Mouse (Mus musculus): ENCODE measurements around the gene Dnmt3a. TPM values are rescaled to one million over a fixed set of nuclear protein-coding genes. Genes with fewer than 3 reads are reported as not detected.

The Dnmt3a gene
- total RNA-seq (2022): 10 to 100 TPM; 46.0 to 59.4 (median 50.9) TPM

DNA sequence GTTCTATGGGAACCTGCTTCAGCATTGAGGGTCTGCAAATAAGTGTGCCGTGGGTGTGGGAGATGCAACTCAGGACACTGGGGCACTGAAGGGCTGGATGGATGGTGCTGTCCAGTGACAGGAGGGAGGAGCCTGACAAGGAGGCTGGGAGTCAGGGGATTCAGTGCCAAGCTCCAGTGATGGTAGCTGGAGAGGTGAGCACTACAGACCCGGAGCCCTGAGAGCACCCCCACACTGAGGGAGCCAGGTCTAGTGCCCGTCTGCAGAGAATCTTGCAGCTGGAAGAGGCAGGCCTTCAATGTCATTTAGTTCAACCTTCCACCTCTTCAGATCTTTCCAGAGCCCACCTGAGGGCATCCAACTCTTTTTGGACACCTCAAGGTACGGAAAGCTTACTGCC, at the start of gene Dnmt3a:
Gene Dnmt3a (plus strand): TSS at position 156 of the 400 bp plus-strand sequence.
- no peak for DNase-seq (ENCODE audit: low spot score)

DNA sequence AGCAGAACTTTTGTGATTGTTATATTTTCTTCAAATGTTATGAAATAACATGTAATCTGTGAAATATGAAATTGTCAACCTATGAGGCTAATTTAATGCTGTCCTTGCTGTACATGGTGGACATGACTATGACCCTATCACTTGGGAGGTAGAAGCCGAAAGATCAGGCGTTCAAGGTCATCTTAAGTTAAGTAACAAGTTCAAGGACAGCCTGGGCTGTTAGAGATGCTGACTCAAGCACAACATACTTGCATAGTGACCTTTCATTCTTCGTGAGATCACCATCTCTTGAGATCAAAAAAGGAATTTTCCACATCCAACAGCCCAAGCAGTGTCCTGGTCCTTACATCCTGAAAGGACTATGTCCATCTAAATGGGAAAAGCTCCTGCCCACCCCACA, 49.6 kb upstream of the Dnmt3a start:
- no peak for DNase-seq (ENCODE audit: low spot score)

DNA sequence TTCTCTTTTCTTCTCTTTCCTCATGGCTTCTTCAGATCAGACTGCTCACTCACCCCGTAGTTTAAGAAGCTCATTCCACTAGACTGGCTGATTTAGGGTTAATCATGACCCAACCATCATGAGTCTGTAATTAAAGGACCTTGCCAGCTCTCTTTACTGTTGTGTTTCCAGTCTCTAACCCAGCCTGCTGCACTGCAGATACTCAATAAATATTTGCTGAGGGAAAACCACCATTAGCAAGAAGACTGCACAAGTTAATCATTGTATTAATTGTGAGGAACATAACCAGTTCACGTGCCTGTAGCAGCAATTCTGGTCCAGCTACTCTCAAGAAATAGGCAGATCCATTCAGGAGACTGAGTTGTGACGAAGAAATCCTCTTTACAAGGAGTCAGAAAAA, 47.7 kb upstream of the Dnmt3a start:
- no peak for DNase-seq (ENCODE audit: low spot score)

DNA sequence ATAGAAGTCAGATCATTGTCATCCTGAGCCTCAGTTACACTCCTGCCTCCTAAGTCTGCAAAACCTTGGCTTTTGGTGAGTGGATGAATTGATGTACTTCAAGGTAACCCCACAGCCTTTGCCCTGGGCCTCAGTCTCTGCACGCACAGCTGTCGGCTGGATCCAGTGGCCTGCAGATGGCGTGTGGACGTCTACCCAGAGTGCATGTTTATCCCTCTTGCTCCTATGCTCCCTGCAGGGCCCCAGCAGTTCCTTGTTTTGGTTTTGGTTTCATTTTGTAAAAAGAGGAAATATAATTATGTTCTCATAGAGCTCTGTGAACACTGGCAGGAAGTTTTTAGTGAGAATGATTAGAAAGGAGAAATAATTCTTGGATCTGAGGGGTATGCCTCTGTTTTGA, 46.4 kb upstream of the Dnmt3a start:
- peak; percentile 82 for DNase-seq (ENCODE audit: low spot score)

DNA sequence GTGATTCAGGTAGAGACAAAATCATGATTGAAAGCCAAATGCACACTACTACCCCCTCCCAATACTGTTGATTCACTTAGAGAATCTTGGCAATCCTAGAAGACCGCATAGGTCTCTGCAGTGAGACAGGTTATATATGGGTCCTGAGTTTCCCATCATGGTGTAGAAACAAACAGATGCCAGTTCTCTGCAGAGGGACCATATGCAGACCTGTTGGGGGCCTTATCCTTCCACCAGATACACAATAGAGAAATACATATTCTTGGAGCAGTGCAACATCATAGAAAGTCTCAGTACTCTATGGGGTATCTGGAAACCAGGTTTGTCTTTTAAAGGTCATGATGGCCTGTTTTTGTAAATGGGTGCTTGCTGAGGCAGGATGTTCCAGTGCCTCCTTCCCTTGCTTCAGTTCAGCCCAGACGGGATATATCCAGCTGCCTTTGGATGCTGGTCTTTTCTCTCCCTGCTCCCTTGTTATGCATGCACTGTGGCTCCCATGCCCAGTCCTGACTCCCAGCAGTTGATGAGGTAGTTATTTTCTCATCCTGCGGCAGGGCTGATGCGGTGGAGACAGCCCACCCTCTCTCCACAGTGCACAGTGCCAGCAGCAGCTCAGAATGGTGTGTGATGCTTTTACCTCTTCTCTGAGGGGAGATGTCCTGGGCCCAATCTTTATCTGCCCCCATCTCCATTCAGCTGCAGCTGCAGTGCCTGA, 44.8 kb upstream of the Dnmt3a start:
- no peak for DNase-seq (ENCODE audit: low spot score)

DNA sequence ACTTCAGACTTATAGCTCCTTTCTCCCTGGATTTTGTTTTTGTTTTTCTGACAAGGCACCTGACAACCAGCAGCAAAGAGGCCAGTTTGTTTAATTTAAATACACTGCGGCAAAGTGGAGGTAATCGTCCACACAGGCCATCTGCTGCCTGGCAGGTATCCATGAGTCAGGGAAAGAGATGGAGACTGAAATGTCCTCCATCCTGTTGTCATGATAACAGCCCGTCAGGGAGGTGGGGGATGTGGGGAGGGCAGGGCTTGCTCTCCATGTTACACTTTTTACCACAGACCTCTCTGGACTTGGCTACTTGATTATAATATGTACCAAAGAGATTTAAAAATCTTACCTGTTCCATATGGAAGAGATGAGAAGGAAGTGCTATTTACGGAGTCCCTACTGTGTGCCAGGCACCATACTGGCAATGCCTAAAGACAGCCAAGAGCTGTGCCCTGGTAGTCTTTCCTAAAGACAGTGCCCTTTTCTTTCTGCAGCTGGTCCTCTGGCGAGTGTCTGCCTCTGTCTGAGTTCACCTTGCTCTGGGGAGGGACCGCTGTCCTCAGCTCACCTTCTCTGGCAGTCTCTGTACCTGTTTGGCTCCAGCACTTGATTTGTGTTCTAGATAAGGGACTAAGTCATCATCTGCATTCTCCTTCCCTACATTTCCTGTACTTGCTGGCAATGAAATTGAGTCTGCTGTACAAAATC, 44.1 kb upstream of the Dnmt3a start:
- DNase-seq (ENCODE audit: low spot score): no peak

DNA sequence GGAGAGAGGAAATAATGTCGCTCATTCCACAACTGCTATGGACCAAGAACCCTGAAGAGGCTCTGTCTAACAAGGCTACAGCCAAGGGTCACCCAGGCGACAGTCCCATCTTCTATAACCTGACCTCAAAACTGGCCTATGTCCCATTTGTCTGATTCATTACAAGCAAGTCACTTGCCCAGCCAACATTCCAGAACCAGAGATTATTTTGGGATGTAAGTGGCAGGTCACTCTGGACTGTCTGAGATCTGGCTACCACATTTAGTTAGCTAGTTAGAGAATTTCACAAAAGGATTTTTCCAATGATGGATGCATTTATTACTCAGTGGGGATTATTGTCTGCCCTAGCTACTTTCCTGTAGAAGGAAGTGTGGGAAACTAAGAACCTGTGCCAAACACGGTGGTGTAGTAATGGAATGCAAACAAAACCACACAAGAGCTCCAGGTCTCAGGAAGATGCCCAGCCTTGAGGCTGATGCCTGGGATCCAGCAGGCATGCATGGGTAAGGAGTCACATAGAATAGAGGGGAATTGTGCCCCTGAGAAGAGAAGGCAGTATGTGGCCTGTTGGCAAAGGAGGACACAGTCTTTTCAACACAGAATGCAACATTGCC, 41.5 kb upstream of the Dnmt3a start:
- DNase-seq (ENCODE audit: low spot score): peak; percentile 63

DNA sequence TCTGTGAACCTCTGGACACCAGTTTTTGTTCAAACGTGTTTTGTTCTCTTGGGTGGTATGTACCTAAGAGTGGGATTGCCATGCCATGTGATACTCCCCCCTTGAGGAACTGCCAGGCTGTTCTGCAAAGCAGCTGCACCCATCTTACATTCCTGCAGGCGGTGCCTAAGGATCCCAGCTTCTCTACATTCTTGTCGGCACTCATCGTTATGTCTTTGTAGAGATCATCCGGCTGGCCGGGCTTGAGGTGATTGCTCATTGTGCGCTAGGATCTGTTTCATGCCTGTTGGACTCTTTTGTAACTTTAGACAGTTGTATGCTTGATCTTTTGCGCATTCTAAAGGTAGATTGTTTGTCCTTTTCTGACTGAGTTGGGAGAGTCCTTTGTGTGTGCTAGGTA, 38.4 kb upstream of the Dnmt3a start:
- no peak for DNase-seq (ENCODE audit: low spot score)

DNA sequence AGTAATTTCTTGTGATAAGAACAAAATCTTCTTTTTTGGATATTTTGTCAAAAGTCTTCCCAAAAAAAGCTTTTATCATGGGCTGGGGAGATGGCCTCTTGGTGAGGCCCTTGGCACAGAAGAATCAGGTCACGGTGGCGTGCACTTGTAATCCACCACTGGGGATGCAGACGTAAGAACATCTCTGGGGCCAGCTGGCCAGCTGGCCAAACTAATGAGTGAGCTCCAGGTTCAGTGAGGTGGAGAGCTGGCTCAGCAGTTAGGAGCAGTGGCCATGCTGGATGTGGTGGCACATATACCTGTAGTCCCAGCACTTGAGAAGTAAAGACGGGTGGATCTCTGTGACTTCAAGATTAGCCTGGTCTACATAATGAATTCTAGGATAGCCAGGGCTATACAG, 37.4 kb upstream of the Dnmt3a start:
- DNase-seq (ENCODE audit: low spot score): no peak

DNA sequence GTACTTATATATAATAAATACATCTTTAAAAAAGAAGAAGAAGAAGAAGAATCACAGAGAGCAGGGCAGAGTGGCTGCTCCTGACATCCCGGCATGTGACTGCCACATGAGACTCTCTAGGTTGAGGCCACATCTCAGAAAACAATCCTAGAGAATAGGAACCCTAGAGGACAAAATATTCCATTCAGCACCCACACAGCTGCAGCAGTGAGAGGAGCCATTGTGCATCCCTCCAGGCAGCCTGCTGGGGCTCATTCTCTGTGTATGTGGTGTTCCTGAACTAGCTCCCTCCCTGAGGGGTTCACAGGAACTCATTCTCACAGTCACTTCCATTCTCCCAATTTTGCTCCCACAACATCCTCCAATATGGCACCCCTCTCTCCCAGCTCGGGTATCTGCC, 35.3 kb upstream of the Dnmt3a start:
- DNase-seq (ENCODE audit: low spot score): no peak

DNA sequence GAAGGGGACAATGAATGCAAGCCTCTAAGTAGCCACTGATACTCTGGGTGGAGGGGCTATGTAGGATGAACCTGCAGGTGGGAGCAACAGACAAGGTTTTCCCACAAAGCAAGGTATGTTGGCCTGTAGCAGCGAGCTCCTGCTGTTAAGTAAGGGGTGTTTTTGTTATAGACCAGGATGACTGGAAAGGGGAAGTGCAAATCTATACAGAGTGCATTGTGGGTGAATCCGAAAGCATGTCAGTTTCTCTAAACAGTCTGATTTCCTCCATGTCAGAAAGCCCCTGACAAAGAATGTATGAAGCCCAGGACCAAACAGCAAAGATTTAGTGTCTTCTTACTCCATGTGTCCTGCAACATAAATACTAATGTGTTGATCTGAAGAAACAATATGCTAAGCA, 34.7 kb upstream of the Dnmt3a start:
- no peak for DNase-seq (ENCODE audit: low spot score)

DNA sequence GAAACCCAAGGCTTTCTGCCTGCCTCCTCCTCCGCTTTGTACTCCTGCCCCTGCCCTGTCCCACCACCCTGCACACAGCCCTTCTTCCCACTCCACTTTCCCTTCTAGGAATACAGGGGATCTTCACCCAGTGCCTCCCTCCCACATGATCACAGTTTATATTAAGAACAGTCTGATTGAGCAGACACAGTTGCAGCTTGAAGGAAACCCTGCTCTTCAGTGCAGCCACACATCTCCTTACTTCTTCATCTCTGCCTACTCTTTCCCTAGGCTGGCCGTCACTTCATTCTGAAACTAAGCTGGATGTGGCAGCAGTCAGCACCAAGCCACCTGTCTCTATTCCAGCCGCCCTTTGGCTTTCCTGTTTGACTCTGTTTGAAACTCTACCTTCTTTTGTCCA, 32.2 kb upstream of the Dnmt3a start:
- DNase-seq (ENCODE audit: low spot score): no peak

DNA sequence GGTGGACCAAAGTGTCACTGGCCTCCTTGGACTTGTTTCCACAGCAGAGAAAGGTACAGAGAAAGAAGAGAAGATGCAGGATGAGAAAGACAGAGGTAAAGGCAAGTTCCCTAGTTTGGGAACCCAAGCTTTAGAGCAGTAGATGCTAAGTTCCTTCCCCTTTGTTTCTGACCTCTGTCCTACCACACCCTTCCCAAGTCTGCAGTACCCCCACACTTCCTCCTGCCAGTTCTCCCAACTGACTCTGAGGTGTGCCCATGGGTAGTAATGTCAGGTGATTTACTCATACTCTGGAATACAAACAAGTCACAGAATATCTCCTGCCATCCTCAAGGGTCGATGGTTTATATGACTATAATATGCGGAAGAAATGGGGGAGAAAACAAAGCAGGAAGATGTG, 29.8 kb upstream of the Dnmt3a start:
- DNase-seq (ENCODE audit: low spot score): no peak

DNA sequence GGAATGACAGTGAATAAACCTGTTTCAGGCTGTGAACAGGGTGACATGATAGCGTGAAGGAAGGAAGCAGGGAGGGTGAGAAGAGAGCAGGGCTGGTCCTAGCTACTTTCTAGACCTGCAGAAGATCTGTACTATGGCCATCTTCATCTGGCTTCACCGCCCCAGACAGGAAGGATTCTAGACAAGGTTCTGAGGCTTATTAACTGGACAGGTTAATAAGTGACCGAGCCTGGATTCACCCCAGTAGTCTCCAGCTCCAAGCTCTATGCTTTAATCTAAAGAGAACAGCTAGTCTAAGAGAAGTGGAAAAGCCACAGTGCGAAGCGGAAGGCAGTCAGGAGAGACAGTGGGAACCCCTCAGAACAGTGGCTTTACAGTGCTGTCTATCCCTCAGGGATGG, 28.1 kb upstream of the Dnmt3a start:
- no peak for DNase-seq (ENCODE audit: low spot score)

DNA sequence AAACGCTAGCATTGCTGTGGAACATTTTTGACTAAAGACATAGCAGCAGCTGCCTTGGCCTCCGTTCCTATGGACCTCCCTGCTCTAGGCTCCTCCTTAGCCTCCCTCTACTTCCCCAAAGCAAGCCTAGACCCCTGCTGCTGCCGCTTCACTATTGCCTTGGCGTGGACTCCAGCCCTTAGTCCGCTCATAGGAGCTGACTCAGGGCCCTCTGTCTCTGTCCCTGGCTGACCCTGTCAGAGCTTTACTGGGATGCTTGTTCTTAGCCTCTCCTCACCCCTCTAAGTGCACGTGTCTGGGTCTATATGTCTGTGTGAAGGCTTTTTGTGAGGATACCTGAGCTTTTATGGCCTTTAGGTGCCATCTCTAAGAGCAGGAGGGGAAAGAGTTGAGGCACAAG, 27.5 kb upstream of the Dnmt3a start:
- DNase-seq (ENCODE audit: low spot score): no peak

DNA sequence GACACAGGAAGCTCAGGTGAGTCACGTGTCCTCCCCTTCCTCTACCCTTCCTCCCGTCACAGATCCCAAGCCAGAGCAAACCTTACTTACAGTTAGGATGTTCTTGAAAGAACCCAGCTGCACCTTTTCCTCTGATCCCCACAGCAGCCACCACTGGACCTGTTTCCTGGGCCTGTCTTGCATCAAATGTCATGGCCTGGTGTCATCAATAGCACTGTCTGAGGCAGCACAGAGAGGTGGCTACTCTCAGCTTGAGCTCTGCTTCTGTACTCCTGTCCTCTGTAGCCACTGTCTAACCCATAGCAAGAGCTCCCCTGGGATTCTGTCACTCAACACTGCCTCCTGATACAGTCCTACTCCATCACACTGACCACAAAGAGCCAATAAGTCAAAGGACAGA, 26.2 kb upstream of the Dnmt3a start:
- DNase-seq (ENCODE audit: low spot score): no peak

DNA sequence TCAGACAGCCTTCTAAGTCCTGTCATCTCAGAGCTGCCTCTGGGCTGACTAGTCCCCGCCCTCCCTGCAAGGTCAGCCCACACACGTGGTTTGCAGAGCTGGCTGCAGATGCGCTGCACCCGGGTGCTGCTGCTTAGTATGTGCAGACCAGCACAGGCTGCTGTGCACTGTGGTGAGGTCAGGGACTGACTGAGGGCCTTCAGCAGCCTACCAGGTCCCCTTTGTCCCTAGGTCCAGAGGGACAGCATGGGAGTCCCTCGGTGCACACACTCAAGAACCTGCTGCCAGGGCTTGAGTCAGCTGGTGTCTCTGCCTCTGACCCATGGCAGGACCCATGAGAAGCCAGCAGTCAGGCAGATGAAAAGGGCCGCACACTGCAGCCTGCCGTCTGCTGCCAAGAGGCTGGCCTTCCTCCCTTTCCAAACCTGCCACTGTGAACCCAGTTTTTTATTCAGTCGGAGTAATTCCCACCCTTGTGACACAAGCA, 25.4 kb upstream of the Dnmt3a start:
- DNase-seq (ENCODE audit: low spot score): peak; percentile 60

DNA sequence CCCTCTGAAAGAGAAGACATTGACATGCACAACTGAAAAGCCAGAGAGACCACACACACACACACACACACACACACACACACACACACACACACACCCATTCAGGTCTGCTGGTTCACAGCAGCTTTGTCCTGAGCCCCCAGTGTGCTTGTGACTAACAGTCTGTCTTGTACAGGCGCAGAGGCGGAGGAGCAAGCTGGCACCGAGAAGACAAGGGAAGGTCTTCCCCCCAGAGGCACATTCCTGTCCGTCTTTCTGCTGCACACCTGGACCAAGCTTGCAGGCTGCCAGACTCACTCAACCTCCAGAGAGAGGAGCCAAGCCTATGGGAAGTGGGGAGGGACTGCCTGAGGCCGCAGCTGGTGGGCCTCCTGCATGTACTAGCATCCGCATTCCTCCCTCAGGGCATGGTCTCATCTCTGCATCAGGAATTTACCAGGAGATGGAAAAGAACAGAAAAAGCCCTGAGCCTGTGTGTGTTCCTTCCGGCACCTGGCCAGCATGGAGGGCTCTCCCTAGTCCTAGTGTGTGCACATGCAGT, 24.8 kb upstream of the Dnmt3a start:
- peak; percentile 28 for DNase-seq (ENCODE audit: low spot score)

DNA sequence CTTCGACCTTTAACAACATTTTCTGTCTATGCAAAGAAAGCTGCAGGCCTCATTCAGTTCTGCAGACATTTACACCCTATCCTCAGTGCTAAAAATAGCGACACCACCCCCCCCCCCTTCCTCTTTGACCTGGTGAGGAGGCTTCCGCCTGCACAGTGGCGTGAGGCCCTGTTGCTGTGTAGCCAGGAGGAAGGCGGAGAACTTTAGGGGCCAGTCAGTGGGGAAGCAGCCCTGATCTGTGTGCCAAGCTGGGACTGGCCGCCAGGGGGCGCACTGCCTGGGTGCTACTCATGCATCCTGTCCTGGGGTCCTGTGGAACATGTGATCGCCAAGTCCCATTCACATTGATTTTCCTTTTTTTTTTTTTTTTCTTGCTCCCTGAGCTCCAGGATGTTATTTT, 24.3 kb upstream of the Dnmt3a start:
- peak; percentile 90 for DNase-seq (ENCODE audit: low spot score)

DNA sequence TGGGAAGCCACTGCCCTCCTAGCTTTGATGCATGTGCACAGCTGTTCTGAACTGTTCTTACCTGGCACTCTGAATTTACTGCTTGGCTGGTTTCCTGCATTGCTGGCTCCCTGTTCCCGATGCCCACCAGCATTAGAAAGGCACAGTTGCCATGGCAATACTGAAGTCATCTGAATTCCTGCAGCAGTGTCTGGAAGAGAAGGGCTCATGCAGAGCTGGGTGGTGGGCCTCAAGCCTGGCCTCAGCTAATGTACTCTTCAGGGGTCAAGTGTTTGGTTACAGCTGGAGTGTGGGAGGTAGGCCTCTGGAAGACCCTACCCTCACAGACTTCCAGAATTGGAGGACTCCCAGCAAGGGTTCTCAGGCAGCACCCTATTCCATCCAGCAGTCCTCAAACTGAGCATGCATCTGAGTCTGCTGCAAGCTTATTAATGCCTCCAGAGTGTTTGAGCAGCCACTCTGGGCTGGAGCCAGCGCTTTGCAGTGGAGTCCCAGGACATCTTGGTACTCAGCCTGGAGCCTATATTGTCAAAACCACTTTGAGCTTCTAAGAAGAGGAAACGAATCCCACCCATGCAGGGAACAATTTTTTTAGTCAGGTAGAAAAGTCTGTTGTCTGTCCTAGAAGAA, 22.5 kb upstream of the Dnmt3a start:
- no peak for DNase-seq (ENCODE audit: low spot score)

DNA sequence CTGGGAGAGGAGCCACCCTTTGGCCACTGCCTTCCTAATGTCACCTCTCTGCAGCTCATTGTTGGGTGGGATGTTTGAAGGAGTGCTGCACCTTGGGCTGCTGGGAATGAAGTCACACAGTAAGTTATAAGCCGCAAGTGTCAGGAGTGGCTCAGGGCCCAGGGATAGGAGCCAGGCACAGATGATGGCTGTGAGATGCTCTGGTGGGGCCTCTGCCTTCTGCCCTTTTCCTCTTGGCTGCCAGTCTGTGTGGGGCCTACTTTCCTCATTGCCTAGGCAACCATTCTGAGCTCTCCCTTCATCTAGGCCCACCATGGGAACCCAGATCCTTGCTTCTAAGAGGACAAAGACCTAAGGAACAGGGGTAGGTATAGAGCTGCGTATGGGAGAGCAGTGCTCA, 21.5 kb upstream of the Dnmt3a start:
- no peak for DNase-seq (ENCODE audit: low spot score)

DNA sequence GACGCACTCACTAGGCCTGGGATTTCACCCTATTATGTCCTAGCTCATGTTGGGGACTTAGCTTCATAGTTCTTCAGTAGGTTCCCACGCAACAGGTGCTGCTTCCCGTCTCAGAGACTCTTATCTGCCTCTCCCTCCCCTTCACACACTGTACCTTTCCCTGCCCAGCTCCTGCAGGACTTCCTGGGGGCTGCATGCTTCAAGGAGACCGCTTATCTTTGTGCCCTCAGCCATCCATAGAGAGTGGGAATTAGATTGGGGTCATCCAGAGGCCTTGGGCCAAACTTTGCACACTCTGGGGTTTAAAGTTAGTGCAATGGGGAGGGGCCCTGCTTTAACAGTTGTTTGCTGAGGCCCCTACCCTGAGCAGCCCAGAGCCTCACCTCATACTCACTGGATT, 21.1 kb upstream of the Dnmt3a start:
- no peak for DNase-seq (ENCODE audit: low spot score)
